Mouse (Mus musculus): Measurements from ENCODE around the gene Scgb1a1. TPM values are rescaled to one million over a fixed set of nuclear protein-coding genes. Genes with fewer than 3 reads are reported as not detected.
"Not testable (repeated sequence)": the region's sequence is repeated elsewhere in the genome, so short reads cannot be mapped to it uniquely, and the experiment has no call there.

The Scgb1a1 gene
- polyA plus RNA-seq, 1 experiment from 2014 or later: not detected

DNA sequence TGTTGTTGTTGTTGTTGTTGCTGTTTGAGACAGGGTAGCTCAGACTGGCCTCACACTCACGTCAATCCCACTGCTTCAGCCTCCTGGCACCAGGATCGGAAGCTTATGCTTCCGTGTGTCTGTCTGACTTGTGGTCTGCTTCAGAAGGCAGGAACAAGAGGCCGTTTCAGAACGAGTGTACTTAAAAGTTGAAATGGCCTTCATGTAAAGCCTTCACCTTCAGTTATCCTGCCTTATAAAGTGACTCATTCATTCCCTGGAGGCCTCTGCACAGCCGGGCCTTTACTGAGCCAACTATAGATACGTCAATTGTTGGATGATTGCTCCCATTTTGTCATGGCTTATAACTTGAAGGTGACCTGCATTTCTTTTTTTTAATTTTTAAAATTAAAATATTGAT, 28.4 kb downstream of the Scgb1a1 start:
- WGBS: 68% methylated on average over 7 of the region's 7 CpGs
- no peaks in the 10 kb centered on the region for H3K4me1 ChIP-seq (replicated peaks)
- ATAC-seq: no peak
- no peak overlapping the region for H3K27ac ChIP-seq
- H3K9me3 ChIP-seq: no peaks in the 10 kb centered on the region
- no peaks in the 10 kb centered on the region for H3K36me3 ChIP-seq
- no peaks in the 10 kb centered on the region for H3K27me3 ChIP-seq (replicated peaks)
- no peak overlapping the region for H3K9ac ChIP-seq
- no peak overlapping the region for H3K4me2 ChIP-seq (replicated peaks)
- H3K4me3 ChIP-seq (replicated peaks): no peak overlapping the region

DNA sequence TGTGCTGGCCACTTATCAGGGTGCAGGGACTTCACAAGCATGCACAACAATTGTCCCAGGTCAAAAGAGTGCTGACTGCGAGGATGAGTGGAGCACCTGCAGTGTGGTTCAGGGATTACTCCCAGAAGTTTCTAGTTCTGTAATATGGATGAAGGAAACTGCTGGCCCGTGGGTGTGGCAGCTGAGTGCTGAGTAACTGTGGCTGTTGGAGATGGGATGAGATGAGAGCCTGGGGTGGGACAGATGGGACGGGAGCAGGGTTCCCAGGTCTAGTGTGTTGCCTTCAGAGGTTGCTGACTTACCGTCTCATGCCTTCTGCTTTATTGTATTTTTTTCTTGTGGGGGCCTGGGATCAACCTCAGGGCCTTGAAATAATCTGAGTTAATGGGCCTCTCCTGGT, 28.8 kb downstream of the Scgb1a1 start:
- Histone ChIP-seq H3K27me3 (replicated peaks) (no peaks in the 10 kb centered on the region), H3K4me2 (replicated peaks) (no peak overlapping the region), H3K36me3 (no peaks in the 10 kb centered on the region), H3K4me3 (replicated peaks) (no peak overlapping the region), H3K9ac (no peak overlapping the region), H3K4me1 (replicated peaks) (no peaks in the 10 kb centered on the region), H3K9me3 (no peaks in the 10 kb centered on the region), H3K27ac (no peak overlapping the region)
- WGBS: 78% methylated on average over 4 of the region's 4 CpGs
- ATAC-seq: no peak

DNA sequence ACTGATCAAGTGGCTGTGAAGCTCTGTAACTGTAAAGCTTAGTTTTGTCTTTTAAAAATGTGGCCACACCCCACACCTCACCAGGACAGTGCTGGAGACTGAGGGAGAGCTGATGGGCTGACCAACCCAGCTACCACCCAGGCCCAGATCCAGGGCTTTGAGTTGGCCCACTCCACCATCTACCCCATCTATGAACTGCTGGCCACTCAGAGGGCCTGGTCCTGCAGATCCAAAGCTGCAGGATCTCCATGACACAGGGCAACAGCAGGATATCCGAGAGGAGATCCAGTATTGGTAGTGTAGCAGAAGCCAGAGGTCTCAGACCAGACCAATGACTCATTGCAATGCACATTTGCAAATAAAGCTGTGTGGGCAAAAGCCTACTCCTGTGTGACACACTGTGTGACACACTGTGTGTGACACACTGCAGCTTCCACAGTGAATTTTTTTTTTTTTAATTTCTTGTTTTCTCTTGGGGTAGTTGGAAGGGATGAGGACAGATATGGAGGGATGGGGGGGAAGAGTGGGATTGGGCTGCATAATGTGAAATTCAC, 29.4 kb downstream of the Scgb1a1 start:
- no peaks in the 10 kb centered on the region for H3K9me3 ChIP-seq
- WGBS: 80% methylated on average over 1 of the region's 1 CpGs
- no peaks in the 10 kb centered on the region for H3K36me3 ChIP-seq
- no peak overlapping the region for H3K4me2 ChIP-seq (replicated peaks)
- H3K27ac ChIP-seq: no peak overlapping the region
- no peak for ATAC-seq
- H3K4me1 ChIP-seq (replicated peaks): peaks cover 3% of the 10 kb centered on the region; the same call in 1 of the 2 replicates
- no peaks in the 10 kb centered on the region for H3K27me3 ChIP-seq (replicated peaks)
- H3K4me3 ChIP-seq (replicated peaks): no peak overlapping the region
- H3K9ac ChIP-seq: no peak overlapping the region

GRCm38 (mm10) chr19:9057679-9058078, 30.1 kb downstream of the Scgb1a1 start:
- Histone ChIP-seq H3K4me3 (replicated peaks) (no peak overlapping the region), H3K4me2 (replicated peaks) (no peak overlapping the region), H3K27me3 (replicated peaks) (no peaks in the 10 kb centered on the region), H3K36me3 (no peaks in the 10 kb centered on the region), H3K4me1 (replicated peaks) (peaks cover 10% of the 10 kb centered on the region; the same call in 1 of the 2 replicates), H3K9me3 (no peaks in the 10 kb centered on the region), H3K9ac (no peak overlapping the region), H3K27ac (no peak overlapping the region)
- no peak for ATAC-seq

GRCm38 (mm10) chr19:9055703-9056355, 31.9 kb downstream of the Scgb1a1 start:
- peaks cover 10% of the 10 kb centered on the region; the same call in 1 of the 2 replicates for H3K4me1 ChIP-seq (replicated peaks)
- no peak overlapping the region for H3K4me3 ChIP-seq (replicated peaks)
- H3K9me3 ChIP-seq: no peaks in the 10 kb centered on the region
- H3K9ac ChIP-seq: no peak overlapping the region
- no peaks in the 10 kb centered on the region for H3K27me3 ChIP-seq (replicated peaks)
- no peak overlapping the region for H3K27ac ChIP-seq
- WGBS: 88% methylated on average over 4 of the region's 4 CpGs
- no peak for ATAC-seq
- no peak overlapping the region for H3K4me2 ChIP-seq (replicated peaks)
- H3K36me3 ChIP-seq: no peaks in the 10 kb centered on the region

DNA sequence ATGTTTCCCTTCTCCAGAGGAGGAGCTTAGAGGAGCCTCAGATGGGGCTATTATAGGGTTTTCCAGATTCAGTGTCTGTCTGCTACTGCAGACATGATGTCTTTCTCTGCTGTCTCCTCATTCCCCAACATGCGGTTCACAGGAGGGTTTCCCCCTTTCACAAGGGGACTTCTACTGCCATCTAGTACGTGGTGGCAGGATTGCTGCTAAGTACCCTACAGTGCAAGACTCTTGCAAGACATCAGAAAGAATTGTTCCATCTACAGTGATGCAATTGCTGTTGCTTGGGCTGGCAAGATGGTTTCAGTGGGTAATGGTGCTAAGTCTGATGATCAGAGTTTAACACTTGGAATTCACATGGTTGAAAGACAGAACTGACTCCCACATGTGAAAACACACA, 32.6 kb downstream of the Scgb1a1 start:
- 33% methylated on average over 2 of the region's 2 CpGs for WGBS
- no peak overlapping the region for H3K9ac ChIP-seq
- no peaks in the 10 kb centered on the region for H3K27me3 ChIP-seq (replicated peaks)
- no peak overlapping the region for H3K4me3 ChIP-seq (replicated peaks)
- H3K4me2 ChIP-seq (replicated peaks): no peak overlapping the region
- H3K27ac ChIP-seq: no peak overlapping the region
- no peak for ATAC-seq
- H3K9me3 ChIP-seq: no peaks in the 10 kb centered on the region
- peaks cover 10% of the 10 kb centered on the region; the same call in 1 of the 2 replicates for H3K4me1 ChIP-seq (replicated peaks)
- no peaks in the 10 kb centered on the region for H3K36me3 ChIP-seq

DNA sequence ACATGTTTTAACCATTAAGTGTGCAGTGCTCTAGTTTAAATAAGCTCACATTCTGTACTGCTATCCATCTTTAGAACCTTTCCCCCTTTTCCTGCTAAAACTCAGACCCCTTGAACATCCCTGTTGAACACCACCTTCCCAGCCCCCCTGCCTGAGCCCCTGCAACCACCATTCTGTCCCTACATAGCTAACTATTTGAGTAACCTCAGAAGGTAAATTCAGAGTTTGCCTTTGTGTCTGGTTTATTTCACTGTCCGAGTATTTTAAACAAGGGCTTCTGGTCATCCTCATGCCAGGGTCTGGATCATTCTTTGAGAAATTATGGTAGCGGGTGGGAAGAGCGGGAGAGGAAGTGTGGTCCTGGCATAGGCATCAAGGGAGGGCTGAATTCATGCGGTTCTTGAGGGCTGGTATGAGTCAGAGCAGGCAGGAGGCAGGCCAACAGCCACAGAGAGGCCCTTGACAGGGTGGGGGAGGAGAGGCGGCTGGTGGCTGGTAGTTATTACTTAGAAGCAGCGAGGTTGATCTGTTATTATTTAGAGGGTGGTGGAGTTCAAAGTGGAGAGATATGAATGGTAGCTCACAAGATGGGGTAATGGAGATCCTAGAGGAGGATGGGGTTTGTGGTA, 34.8 kb downstream of the Scgb1a1 start:
- Histone ChIP-seq H3K4me3 (replicated peaks) (no peak overlapping the region), H3K27ac (0 out of 2 replicates have a peak overlapping the region, but pooled peaks have one; percentile 19), H3K4me2 (replicated peaks) (no peak overlapping the region), H3K9ac (no peak overlapping the region), H3K36me3 (no peaks in the 10 kb centered on the region), H3K27me3 (replicated peaks) (no peaks in the 10 kb centered on the region), H3K4me1 (replicated peaks) (peaks cover 11% of the 10 kb centered on the region), H3K9me3 (no peaks in the 10 kb centered on the region)
- 23% methylated on average over 6 of the region's 6 CpGs for WGBS
- peak; percentile 85 for ATAC-seq

DNA sequence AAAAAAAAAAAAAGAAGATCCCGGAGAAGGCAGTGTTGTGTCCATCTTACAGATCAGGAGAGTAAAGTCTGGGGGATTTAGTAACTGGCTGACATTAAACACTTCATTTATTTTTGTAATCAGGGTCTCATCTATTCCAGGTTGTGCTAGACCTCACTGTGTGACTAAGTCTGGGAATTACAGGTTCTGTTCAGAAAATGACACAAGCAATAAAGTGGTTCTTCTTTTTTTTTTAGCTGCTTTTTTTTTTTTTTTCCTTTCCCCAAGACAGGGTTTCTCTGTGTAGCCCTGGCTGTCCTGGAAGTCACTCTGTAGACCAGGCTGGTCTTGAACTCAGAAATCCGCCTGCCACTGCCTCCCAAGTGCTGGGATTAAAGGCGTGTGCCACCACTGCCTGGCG, 35.8 kb downstream of the Scgb1a1 start:
- not testable (repeated sequence) for H3K27me3 ChIP-seq (replicated peaks); ATAC-seq; H3K27ac ChIP-seq; H3K36me3 ChIP-seq; H3K9me3 ChIP-seq; H3K4me2 ChIP-seq (replicated peaks); H3K4me3 ChIP-seq (replicated peaks); H3K9ac ChIP-seq
- H3K4me1 ChIP-seq (replicated peaks): peaks cover 20% of the 10 kb centered on the region
- WGBS: 90% methylated on average over 4 of the region's 4 CpGs

GRCm38 (mm10) chr19:9050294-9051229, 37.2 kb downstream of the Scgb1a1 start:
- ATAC-seq: no peak
- Histone ChIP-seq H3K9ac (no peak overlapping the region), H3K27me3 (replicated peaks) (no peaks in the 10 kb centered on the region)

DNA sequence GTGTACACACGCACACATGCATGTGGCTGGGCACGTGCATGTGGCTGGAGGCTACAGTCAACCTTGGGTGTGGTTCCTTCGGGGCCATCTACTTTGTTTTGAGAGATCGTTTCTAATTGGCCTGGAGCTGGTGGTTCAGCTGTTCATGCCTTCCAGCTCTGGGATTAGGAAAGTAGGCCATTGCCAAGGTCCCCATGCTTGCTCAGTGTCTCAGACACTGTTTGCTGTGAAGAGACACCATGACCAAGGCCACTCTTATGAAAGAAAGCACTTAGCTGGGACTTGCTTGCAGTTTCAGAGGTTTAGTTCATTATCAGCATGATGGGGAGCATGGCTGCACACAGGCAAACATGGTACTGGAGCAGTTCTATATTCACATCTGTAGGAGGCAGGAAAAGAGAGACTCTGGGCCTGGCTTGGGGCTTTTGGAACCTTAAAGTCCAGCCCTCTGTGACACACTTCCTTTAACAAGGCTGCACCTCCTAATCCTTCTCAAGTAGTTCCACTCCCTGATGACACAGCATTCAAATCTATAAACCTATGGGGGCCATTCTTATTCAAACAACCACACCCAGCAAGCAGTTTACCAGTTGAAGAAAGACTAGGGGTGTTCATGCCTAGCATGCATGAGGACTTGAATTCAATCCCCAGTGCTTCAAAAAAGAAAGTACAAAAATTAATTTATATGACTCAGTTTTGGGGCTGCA, 38.6 kb downstream of the Scgb1a1 start:
- no peak overlapping the region for H3K9ac ChIP-seq
- no peaks in the 10 kb centered on the region for H3K27me3 ChIP-seq (replicated peaks)
- WGBS: 92% methylated on average over 4 of the region's 4 CpGs
- no peaks in the 10 kb centered on the region for H3K36me3 ChIP-seq
- no peak for ATAC-seq
- no peaks in the 10 kb centered on the region for H3K9me3 ChIP-seq
- H3K4me1 ChIP-seq (replicated peaks): peaks cover 22% of the 10 kb centered on the region
- H3K4me3 ChIP-seq (replicated peaks): no peak overlapping the region
- H3K27ac ChIP-seq: no peak overlapping the region
- H3K4me2 ChIP-seq (replicated peaks): no peak overlapping the region

More at GRCm38 (mm10) chr19:9050294-9051229, 37.2 kb downstream of the Scgb1a1 start:
- Histone ChIP-seq H3K4me2 (replicated peaks) (no peak overlapping the region), H3K9me3 (no peaks in the 10 kb centered on the region), H3K4me3 (replicated peaks) (no peak overlapping the region), H3K27ac (no peak overlapping the region), H3K4me1 (replicated peaks) (peaks cover 22% of the 10 kb centered on the region), H3K36me3 (no peaks in the 10 kb centered on the region)
- WGBS: 58% methylated on average over 9 of the region's 9 CpGs

GRCm38 (mm10) chr19:9047946-9048387, 39.8 kb downstream of the Scgb1a1 start:
- Histone ChIP-seq H3K4me1 (replicated peaks) (peaks cover 15% of the 10 kb centered on the region), H3K4me3 (replicated peaks) (no peak overlapping the region), H3K9ac (no peak overlapping the region), H3K36me3 (no peaks in the 10 kb centered on the region), H3K4me2 (replicated peaks) (no peak overlapping the region), H3K27me3 (replicated peaks) (no peaks in the 10 kb centered on the region), H3K9me3 (no peaks in the 10 kb centered on the region), H3K27ac (peak overlapping the region; percentile 60)
- ATAC-seq: peak; percentile 65
- WGBS: 27% methylated on average over 1 of the region's 1 CpGs

Measured in intestine, embryonic 15.5 days (tissue).